Mouse (Mus musculus) neural tube, embryonic 14.5 days (tissue): Measurements from ENCODE around the gene Shd. TPM values are rescaled to one million over a fixed set of nuclear protein-coding genes. Genes with fewer than 3 reads are reported as not detected.
A peak's percentile ranks its signal among the peaks of the same experiment; 100 is the strongest.
"Not testable (repeated sequence)": the region's sequence is repeated elsewhere in the genome, so short reads cannot be mapped to it uniquely, and the experiment has no call there.

Experiments
- ATAC-seq: fragments of 200-750 bp; cut with Nextera tagmentation; 2 replicates; pipeline ENCODE4 v1.8.0; 2017; ENCODE audit warnings: low read depth, mild to moderate bottlenecking, moderate TSS enrichment, moderate library complexity
- H3K27ac ChIP-seq: fragments of 300-500 bp; sonication (generic); 2 replicates; pipeline ENCODE4 v1.5.1; 2014; ENCODE audit warnings: low read depth, mild to moderate bottlenecking, control low read depth, low read length, moderate library complexity, mixed read lengths
- H3K27me3 ChIP-seq: fragments of 300-500 bp; sonication (generic); 2 replicates; pipeline ENCODE4 v1.6.1; 2014; ENCODE audit warnings: low read length; ENCODE audit not compliant: control insufficient read depth, insufficient read depth
- H3K36me3 ChIP-seq: fragments of 300-500 bp; sonication (generic); 2 replicates; pipeline ENCODE4 v1.6.1; 2014; ENCODE audit warnings: low read length, mixed read lengths; ENCODE audit not compliant: control insufficient read depth, insufficient read depth
- H3K4me1 ChIP-seq: fragments of 300-500 bp; sonication (generic); 2 replicates; pipeline ENCODE4 v1.6.1; 2014; ENCODE audit warnings: low read length; ENCODE audit not compliant: control insufficient read depth, insufficient read depth
- H3K4me2 ChIP-seq: fragments of 300-500 bp; sonication (generic); 2 replicates; pipeline ENCODE4 v1.6.1; 2014; ENCODE audit warnings: mild to moderate bottlenecking, low read depth, low read length, control low read depth
- H3K4me3 ChIP-seq: fragments of 300-500 bp; sonication (generic); 2 replicates; pipeline ENCODE4 v1.5.1; 2014; ENCODE audit warnings: low read depth, low read length, control low read depth, mixed read lengths
- H3K9ac ChIP-seq: fragments of 300-500 bp; sonication (generic); replicated peaks from 2 replicates; pipeline ENCODE4 v1.6.1; 2014; ENCODE audit warnings: low read depth, mild to moderate bottlenecking, control low read depth, low read length, mixed read lengths
- H3K9me3 ChIP-seq: fragments of 300-500 bp; sonication (generic); 2 replicates; pipeline ENCODE4 v1.6.1; 2016; ENCODE audit warnings: low read length; ENCODE audit not compliant: control insufficient read depth
- WGBS: fragments of 180-500 bp; shearing (Covaris S2); extraction: QIAGEN DNeasy Blood & Tissue Kit; methylation state at CpG from one replicate; pipeline ENCODE4 v1.1.7; 2014; 5-methylcytosine and 5-hydroxymethylcytosine counted together
- polyA plus RNA-seq: library from polyadenylated mRNA; unstranded; fragments of >200 nt; fragmentation: Nextera tagmentation; extraction: Ambion mirVana; gene quantifications from 2 replicates; pipeline ENCODE4 v1.2.1, GENCODE M21; 2014

Gene Shd
- 158 and 218 TPM in 2 replicates for polyA plus RNA-seq

DNA sequence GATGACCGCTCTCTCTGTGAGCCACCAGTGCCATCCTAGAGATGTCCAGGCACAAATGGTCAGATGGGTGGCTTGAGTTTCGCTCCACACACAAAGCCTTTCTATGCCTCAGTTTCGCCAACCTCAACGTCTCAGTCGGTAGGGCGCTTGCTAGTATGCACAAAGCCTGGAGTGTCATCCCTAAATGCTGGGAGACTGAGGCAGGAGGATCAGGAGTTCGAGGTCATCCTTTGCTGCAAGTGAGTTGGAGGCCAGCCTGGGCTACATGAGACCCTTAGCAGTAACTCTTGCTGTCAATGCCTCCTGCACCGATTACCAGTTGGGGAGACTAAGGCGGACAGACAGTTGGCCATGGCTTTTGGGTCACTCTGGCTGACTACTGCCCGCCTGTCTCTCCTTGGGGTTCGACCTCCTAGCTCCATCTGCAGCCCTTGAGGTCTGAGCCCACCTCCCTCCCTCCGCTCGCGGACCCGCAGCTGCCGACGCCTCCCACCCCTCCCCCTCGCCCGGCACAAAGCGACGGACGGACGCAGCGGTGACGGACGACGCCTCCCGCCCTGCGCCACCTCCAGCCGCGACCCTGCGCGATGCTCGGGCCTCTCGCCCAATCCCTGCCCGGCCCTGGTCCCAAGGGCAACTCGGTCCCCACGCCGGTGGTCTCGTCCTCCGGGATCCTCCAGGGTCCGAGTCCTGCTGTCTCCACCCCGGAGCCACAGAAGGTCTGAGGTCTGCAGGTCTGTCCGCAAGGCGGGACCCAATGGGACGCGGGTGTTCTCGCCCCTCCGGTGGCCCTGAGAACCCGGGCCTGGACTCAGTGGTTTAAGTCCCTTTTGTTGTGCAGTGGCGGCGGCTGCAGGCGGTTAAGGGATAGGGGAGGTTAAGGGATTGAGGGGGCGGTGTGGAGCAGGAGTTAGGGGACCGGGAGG lies at the start of gene Shd:
TSS of gene Shd (plus strand) at position 502 of the 926 bp plus-strand sequence.
- peaks cover 13% of the 10 kb centered on the region for H3K36me3 ChIP-seq

DNA sequence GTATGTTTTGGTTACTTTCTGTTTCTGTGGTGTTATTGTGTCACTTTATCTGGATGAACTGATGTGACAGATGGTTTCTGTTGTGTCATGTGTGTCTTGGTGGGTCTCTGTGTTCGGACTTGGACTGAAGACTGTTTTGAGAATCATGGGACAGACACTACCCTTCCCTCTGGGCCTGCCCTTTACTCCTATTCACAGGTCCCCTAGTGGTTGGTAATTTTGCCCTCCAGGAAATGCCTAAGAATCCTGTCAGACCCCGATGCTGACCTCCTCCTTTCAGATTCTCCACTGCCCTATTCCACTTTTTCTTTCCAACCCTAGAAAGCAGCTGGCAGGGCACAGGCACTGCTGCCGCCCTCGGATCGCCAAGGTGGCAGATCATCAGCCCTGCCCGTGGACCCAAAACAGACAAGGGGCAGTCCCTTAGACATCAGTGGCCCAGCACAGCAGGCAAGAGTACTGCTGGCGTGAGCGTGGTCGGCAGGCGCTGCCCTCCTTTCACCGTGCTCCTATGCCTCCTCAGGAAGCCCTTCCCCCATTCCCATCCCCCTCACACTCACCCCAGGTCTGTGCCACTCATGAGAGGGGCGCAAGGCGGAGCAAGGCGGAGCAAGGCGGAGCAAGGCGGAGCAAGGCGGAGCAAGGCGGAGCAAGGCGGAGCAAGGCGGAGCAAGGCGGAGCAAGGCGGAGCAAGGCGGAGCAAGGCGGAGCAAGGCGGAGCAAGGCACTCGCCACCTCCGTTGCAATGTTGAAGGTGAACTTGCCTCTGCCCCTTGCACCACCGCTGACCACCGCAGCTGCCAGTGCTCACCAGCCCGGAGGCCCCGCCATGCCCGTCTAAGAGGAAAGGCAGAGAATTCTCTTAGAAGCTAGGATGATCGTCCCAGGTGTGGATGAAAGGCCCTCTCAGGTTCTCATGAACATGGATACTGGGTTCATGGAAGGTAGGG lies 38.4 kb upstream of the Shd start:
- peak overlapping the region; percentile 80 for H3K27ac ChIP-seq
- peak overlapping the region; percentile 50 for H3K4me3 ChIP-seq
- H3K9me3 ChIP-seq, result no peaks in the 10 kb centered on the region
- peak overlapping the region; percentile 58 for H3K4me2 ChIP-seq
- no peaks in the 10 kb centered on the region for H3K4me1 ChIP-seq
- peak overlapping the region; percentile 65 for H3K9ac ChIP-seq
- WGBS, result 2% methylated on average over 33 of the region's 33 CpGs
- H3K36me3 ChIP-seq, result no peaks in the 10 kb centered on the region
- ATAC-seq, result peak; percentile 97
- no peaks in the 10 kb centered on the region for H3K27me3 ChIP-seq

More for the DNA sequence above, at the start of gene Shd:
- peak; percentile 54 for ATAC-seq
- WGBS, result 7% methylated on average over 53 of the region's 55 CpGs
- H3K9me3 ChIP-seq, result no peaks in the 10 kb centered on the region
- peak within 1 kb of the TSS; percentile 59 for H3K4me2 ChIP-seq
- H3K4me3 ChIP-seq, result peak within 1 kb of the TSS; percentile 65
- peak within 1 kb of the TSS; percentile 96 for H3K9ac ChIP-seq
- H3K27ac ChIP-seq, result peak within 1 kb of the TSS; percentile 90
- H3K4me1 ChIP-seq, result peaks cover 20% of the 10 kb centered on the region
- H3K27me3 ChIP-seq, result no peaks in the 10 kb centered on the region

DNA sequence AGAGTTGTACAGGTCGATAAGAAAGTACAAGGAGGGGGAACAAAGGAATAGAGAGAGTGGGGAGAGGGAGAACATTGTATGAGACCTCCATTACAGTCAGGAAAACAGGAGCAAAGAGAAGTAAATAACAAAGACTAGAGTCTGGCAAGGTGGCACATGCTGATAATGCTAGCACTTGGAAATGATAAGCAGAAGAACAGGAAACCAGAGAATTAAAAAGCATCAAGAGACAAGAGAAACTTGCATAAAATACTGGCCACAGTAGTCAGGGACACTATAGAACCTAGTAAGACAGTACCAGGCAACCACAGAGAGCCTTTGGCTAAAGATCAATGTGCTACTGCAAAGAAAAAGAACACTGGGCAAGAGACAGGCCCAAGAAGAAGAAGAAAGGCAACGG lies 37.6 kb upstream of the Shd start:
- no peak; the same call in 1 of the 2 replicates for ATAC-seq
- no peak overlapping the region for H3K27ac ChIP-seq

DNA sequence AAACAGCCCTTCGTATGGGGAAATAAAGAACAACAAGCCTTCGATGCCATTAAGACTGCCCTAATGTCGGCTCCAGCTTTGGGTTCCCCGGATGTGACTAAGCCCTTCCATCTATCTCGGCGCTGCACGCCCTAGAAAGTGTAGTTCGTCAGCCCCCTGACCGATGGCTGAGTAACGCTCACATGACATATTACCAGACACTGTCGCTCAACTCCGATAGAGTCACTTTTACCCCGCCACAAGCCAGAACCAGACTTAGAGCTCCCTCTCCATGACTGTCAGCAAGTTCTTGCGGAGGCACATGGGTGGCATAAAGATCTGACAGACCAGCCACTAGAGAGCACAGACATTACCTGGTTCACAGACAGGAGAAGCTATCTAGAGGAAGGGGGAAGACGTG lies 37.1 kb upstream of the Shd start:
- no peaks in the 10 kb centered on the region for H3K27me3 ChIP-seq
- no peak overlapping the region for H3K9ac ChIP-seq
- ATAC-seq, result no peak
- H3K4me3 ChIP-seq, result no peak overlapping the region
- no peaks in the 10 kb centered on the region; the same call in 1 of the 2 replicates for H3K9me3 ChIP-seq
- H3K27ac ChIP-seq, result no peak overlapping the region
- H3K4me1 ChIP-seq, result no peaks in the 10 kb centered on the region
- H3K4me2 ChIP-seq, result no peak overlapping the region
- 95% methylated on average over 15 of the region's 15 CpGs for WGBS
- no peaks in the 10 kb centered on the region for H3K36me3 ChIP-seq

More for the DNA sequence above, 37.6 kb upstream of the Shd start:
- 80% methylated on average over 2 of the region's 2 CpGs for WGBS
- peak overlapping the region; percentile 41; the same call in 1 of the 2 replicates for H3K9ac ChIP-seq
- no peaks in the 10 kb centered on the region for H3K9me3 ChIP-seq
- no peaks in the 10 kb centered on the region for H3K36me3 ChIP-seq
- H3K4me3 ChIP-seq, result peak overlapping the region; percentile 50
- H3K27me3 ChIP-seq, result no peaks in the 10 kb centered on the region
- H3K4me1 ChIP-seq, result no peaks in the 10 kb centered on the region
- H3K4me2 ChIP-seq, result peak overlapping the region; percentile 58; the same call in 1 of the 2 replicates

GRCm38 (mm10) chr17:55944387-55944865 lies 25.8 kb upstream of the Shd start:
- peak overlapping the region; percentile 38 for H3K4me3 ChIP-seq
- H3K9me3 ChIP-seq, H3K27me3 ChIP-seq, H3K4me1 ChIP-seq, ATAC-seq, H3K9ac ChIP-seq, H3K36me3 ChIP-seq: not testable (repeated sequence)
- peak overlapping the region; percentile 84; the same call in 1 of the 2 replicates for H3K27ac ChIP-seq
- WGBS, result 38% methylated on average over 10 of the region's 10 CpGs
- H3K4me2 ChIP-seq, result peak overlapping the region; percentile 71

DNA sequence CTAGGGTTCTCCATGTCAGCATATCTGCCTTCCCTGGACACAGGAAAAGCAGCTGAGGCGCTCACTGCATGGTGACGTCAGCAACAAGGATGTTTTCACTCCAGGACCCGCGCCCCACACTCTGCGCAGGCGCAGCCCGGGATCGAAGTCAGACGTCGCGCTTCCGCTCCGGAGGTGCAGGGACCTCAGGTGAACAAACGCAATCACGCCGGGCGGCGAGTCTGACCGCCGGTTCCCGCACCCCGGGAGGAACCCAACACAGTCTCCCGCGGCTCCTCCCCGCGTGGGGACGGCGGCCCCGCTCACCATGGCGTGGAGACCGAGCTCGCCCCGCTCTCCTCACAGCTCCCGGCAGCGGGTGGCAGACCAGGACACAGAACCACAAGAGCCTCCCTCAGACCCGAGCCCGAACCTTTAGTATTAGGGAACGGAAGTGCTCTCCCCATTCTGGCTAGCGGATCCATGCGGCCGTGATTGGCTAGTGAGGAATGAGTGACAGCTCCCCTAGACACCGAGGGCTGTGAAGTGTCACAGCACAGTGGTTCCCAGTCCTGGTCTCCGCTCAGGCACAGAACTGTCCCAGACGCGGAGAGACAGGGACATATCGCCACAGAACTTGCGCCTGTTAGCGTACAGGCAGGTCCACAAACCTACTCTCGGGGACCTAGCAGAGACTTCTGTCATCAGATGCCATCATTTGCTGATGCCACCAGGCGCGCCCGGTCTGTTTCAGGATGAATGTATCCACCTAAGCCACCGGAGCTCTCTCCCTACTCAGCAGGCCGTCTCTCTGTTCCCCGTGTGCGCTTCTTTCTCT lies 25.2 kb upstream of the Shd start:
- not testable (repeated sequence) for H3K9me3 ChIP-seq, H3K27me3 ChIP-seq, H3K4me1 ChIP-seq, H3K36me3 ChIP-seq
- peak; percentile 98 for ATAC-seq
- peak overlapping the region; percentile 71 for H3K4me2 ChIP-seq
- H3K27ac ChIP-seq, result peak overlapping the region; percentile 84
- peak overlapping the region; percentile 59 for H3K9ac ChIP-seq
- peak overlapping the region; percentile 38 for H3K4me3 ChIP-seq
- under 1% methylated on average over 56 of the region's 56 CpGs for WGBS

DNA sequence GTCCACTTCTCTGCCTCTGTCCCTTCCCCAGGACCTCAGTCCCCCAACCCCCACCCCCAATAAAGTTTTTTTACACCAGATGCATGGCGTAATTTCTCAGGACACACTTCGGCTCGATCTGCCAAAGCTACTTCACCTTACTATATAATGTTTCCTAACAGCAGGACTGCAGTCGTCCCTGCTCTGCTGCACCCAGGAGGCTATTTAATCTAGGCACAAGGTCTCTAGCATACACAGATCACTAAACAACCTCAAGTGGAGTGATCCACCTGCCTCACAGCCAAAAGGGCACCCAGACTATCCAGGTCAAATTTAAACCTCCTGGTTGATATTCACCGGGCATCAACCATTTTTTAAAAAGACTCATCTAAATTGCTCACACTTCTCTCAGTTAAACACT lies 24.6 kb upstream of the Shd start:
- Histone ChIP-seq H3K9me3 (no peaks in the 10 kb centered on the region), H3K4me1 (peaks cover 3% of the 10 kb centered on the region; the same call in 1 of the 2 replicates), H3K9ac (peak overlapping the region; percentile 59), H3K36me3 (no peaks in the 10 kb centered on the region), H3K4me2 (peak overlapping the region; percentile 71), H3K27ac (peak overlapping the region; percentile 84), H3K27me3 (no peaks in the 10 kb centered on the region), H3K4me3 (peak overlapping the region; percentile 38)
- 23% methylated on average over 5 of the region's 5 CpGs for WGBS
- ATAC-seq, result no peak

- 94% methylated on average over 4 of the region's 4 CpGs for WGBS
These were observed 21.6 kb upstream of the Shd start for GRCm38 (mm10) chr17:55948647-55949046.

More at GRCm38 (mm10) chr17:55948647-55949046, 21.6 kb upstream of the Shd start:
- no peak overlapping the region for H3K4me2 ChIP-seq
- H3K36me3 ChIP-seq, result no peaks in the 10 kb centered on the region
- ATAC-seq, result no peak
- no peaks in the 10 kb centered on the region for H3K9me3 ChIP-seq
- no peak overlapping the region for H3K9ac ChIP-seq
- no peaks in the 10 kb centered on the region for H3K27me3 ChIP-seq
- no peak overlapping the region for H3K27ac ChIP-seq
- no peak overlapping the region for H3K4me3 ChIP-seq
- H3K4me1 ChIP-seq, result peaks cover 3% of the 10 kb centered on the region; the same call in 1 of the 2 replicates
